Mouse (Mus musculus): ENCODE results near the gene Car1. TPM values are rescaled to one million over a fixed set of nuclear protein-coding genes. Genes with fewer than 3 reads are reported as not detected.

Car1 gene
- polyA plus RNA-seq, 1 experiment: 212 TPM

DNA sequence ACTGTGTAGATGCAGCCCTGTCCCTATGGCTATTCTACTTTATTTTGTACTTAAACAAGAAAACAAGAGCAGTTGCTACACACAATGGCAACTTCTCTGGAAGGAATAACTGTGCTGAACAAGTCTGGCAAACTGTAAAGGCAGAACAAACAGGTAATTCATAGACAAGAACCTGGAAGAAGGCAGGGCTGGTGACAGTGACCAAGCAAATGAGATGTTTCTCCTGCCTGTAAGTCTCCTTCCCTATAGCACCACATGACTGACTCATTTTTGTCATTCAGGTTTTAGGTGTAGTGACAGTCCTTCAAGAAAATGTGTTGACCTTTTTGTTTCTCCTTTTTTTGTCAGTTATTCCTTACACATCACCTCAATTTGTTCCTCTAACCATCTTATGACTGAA, 16.1 kb downstream of the Car1 start:
- TF ChIP-seq GATA1 (IDR thresholded peaks at IDR 0.05; ENCODE audit: low read length): no peak

- TF ChIP-seq GATA1 (IDR thresholded peaks at IDR 0.05; ENCODE audit: low read length): no peak
These were observed 20.6 kb downstream of the Car1 start for GRCm38 (mm10) chr3:14787607-14788006.

- peak; percentile 29 for TF ChIP-seq GATA1 (IDR thresholded peaks at IDR 0.05; ENCODE audit: low read length)
These were observed 21.0 kb downstream of the Car1 start for GRCm38 (mm10) chr3:14787136-14787535.

DNA sequence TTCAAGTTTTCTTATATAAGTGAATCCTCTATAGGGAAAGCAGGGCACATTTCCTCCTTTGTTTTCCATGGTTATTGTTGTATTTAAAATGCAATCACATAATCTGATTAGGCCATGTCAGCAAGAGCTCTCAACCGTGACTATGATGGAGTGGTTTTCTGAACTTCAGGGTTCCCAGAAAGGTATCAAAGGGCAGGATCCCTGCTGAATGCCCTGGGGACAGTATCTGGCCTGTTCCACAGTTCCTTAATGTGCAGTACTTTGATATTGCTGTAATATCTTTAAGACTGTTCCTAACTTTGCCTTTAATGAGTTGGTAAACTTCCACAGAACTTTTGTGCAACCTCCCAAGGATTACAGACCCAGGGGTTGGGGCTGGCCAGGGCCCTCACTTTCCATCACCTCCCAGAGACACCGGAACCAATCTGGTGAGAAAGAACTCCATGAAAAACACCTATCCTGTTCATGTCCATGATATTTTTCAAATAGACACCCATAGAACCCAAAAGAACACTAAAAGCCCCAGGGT, 21.6 kb downstream of the Car1 start:
- TF ChIP-seq GATA1 (IDR thresholded peaks at IDR 0.05; ENCODE audit: low read length): no peak

DNA sequence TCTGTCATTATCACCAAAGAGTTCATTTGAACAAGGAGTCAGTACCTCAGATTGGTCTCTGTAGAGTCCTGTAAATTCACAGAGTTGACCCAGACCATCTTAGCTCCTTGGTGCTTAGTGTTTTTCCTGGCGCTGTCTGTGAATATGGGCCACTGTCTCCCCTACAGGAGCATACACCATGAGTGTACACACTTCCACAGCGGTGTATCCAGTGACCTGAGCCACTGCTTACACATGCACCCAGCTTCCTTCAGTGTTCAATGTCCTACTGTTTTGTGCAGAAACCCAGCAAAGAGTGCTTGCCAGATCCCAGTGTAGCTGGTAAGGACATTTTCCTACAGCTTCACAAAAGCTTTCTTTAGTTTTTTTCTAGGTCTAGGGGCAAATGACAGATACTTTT, 22.8 kb downstream of the Car1 start:
- no peak for TF ChIP-seq GATA1 (IDR thresholded peaks at IDR 0.05; ENCODE audit: low read length)

- TF ChIP-seq GATA1 (IDR thresholded peaks at IDR 0.05; ENCODE audit: low read length): no peak
These were observed 28.0 kb downstream of the Car1 start for GRCm38 (mm10) chr3:14780212-14780611.

GRCm38 (mm10) chr3:14764755-14765566, 43.2 kb downstream of the Car1 start:
- no peak for TF ChIP-seq GATA1 (IDR thresholded peaks at IDR 0.05; ENCODE audit: low read length)

DNA sequence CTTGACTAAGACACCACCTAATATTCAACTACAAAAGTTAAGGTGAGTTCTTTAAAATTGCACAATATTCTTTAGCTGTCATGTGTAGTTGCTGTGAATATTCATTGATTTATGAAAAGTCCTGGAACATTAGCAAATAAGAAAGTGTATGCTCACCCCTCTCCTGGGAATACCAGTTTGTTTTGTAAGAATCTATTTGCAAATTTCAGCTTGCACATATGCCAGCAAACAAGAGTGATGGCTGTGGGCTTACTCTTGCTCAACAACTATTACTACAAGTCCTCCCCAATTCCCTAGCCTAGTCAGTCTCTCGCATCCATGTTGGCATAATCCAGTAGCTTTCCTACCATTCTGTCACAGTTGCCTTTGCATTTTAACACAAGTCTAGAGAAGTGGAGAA, 52.5 kb downstream of the Car1 start:
- no peak for TF ChIP-seq GATA1 (IDR thresholded peaks at IDR 0.05; ENCODE audit: low read length)

GRCm38 (mm10) chr3:14746041-14746440, 62.1 kb downstream of the Car1 start:
- no peak for TF ChIP-seq GATA1 (IDR thresholded peaks at IDR 0.05; ENCODE audit: low read length)

DNA sequence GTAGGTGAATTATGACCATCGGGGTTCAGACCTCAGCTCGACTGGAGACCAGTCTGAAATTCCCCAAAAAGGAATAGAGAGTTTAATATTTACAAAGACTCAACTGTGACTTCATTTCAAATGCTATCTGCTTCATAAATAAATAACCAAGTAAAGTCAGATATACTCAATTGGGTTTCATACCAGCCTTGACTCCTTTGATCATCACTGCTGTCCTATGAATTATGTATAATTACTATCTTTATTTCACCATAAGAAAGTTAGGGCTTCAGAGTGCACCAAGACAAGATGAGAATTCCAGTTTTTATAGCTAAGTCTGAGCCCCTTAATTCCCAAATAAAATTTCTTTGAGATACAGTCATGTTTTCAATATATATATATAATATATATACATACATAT, 69.9 kb downstream of the Car1 start:
- no peak for TF ChIP-seq GATA1 (IDR thresholded peaks at IDR 0.05; ENCODE audit: low read length)

Other genes starting within 250 kb of the Car1 start
- 10.9 and 16.6 TPM in 2 replicates for gene 1810022K09Rik, start 197.1 kb downstream of the Car1 start, polyA plus RNA-seq (2012)
- gene Car13, start 166.6 kb downstream of the Car1 start, polyA plus RNA-seq (2012): 0.61 and 0.71 TPM in 2 replicates
- 4.5 and 6.0 TPM in 2 replicates for gene Car3, start 55.1 kb upstream of the Car1 start, polyA plus RNA-seq (2012)
- gene Car2, start 77.9 kb upstream of the Car1 start, polyA plus RNA-seq (2012): 336 and 980 TPM in 2 replicates